Mouse (Mus musculus) granulocyte monocyte progenitor cell, adult 5-6 weeks (primary cell): ENCODE measurements around the gene Cdc42ep1. TPM values are rescaled to one million over a fixed set of nuclear protein-coding genes. Genes with fewer than 3 reads are reported as not detected.

Experiments used
- total RNA-seq, 2 experiments: library from RNA; stranded (forward) in 1 of 2; stranded (reverse) in 1 of 2; fragments of 200-712, 200-1000 nt in 1 of 2; fragments of >200 nt in 1 of 2; fragmentation: Nextera tagmentation in 1 of 2; gene quantifications; 2 replicates each; pipeline ENCODE4 v1.2.3; 2014 to 2017

Cdc42ep1 gene
- total RNA-seq, 2 experiments from 2014 or later = not detected

Other genes starting within 250 kb of the Cdc42ep1 start
- 62.3 and 66.3 TPM in 2 replicates for gene Cyth4, start 245.6 kb upstream of the Cdc42ep1 start, total RNA-seq (2014; fragmentation: Nextera tagmentation)
- 46.0 and 60.5 TPM in 2 replicates for gene Cyth4, start 245.6 kb upstream of the Cdc42ep1 start, total RNA-seq (2017)
- gene Elfn2, start 123.9 kb upstream of the Cdc42ep1 start, total RNA-seq (2014; fragmentation: Nextera tagmentation) = not detected in 2 replicates
- not detected in 2 replicates for gene Elfn2, start 123.9 kb upstream of the Cdc42ep1 start, total RNA-seq (2017)
- 31.2 and 34.9 TPM in 2 replicates for gene Mfng, start 69.1 kb upstream of the Cdc42ep1 start, total RNA-seq (2014; fragmentation: Nextera tagmentation)
- 4.5 and 8.2 TPM in 2 replicates for gene Mfng, start 69.1 kb upstream of the Cdc42ep1 start, total RNA-seq (2017)
- gene Card10, start 39.6 kb upstream of the Cdc42ep1 start, total RNA-seq (2014; fragmentation: Nextera tagmentation) = not detected in 2 replicates
- gene Card10, start 39.6 kb upstream of the Cdc42ep1 start, total RNA-seq (2017) = 0.22 TPM in 1 of 2 replicates, not detected in the other
- not detected in 2 replicates for gene Lgals2, start 12.9 kb downstream of the Cdc42ep1 start, total RNA-seq (2014; fragmentation: Nextera tagmentation)
- not detected in 2 replicates for gene Lgals2, start 12.9 kb downstream of the Cdc42ep1 start, total RNA-seq (2017)
- 46.3 and 48.6 TPM in 2 replicates for gene Gga1, start 34.6 kb downstream of the Cdc42ep1 start, total RNA-seq (2014; fragmentation: Nextera tagmentation)
- gene Gga1, start 34.6 kb downstream of the Cdc42ep1 start, total RNA-seq (2017) = 13.9 and 17.6 TPM in 2 replicates
- gene Gm49510, start 57.0 kb downstream of the Cdc42ep1 start, total RNA-seq (2014; fragmentation: Nextera tagmentation) = not detected in 2 replicates
- 1.1 TPM in 1 of 2 replicates, not detected in the other for gene Gm49510, start 57.0 kb downstream of the Cdc42ep1 start, total RNA-seq (2017)
- gene Sh3bp1, start 57.1 kb downstream of the Cdc42ep1 start, total RNA-seq (2014; fragmentation: Nextera tagmentation) = 58.0 and 70.8 TPM in 2 replicates
- 19.3 and 29.4 TPM in 2 replicates for gene Sh3bp1, start 57.1 kb downstream of the Cdc42ep1 start, total RNA-seq (2017)
- 10.6 and 19.8 TPM in 2 replicates for gene Pdxp, start 71.3 kb downstream of the Cdc42ep1 start, total RNA-seq (2014; fragmentation: Nextera tagmentation)
- gene Pdxp, start 71.3 kb downstream of the Cdc42ep1 start, total RNA-seq (2017) = 4.0 and 6.4 TPM in 2 replicates
- 677 and 745 TPM in 2 replicates for gene Lgals1, start 84.1 kb downstream of the Cdc42ep1 start, total RNA-seq (2014; fragmentation: Nextera tagmentation)
- gene Lgals1, start 84.1 kb downstream of the Cdc42ep1 start, total RNA-seq (2017) = 746 and 991 TPM in 2 replicates
- 34.4 and 60.8 TPM in 2 replicates for gene Nol12, start 92.3 kb downstream of the Cdc42ep1 start, total RNA-seq (2014; fragmentation: Nextera tagmentation)
- 20.1 and 30.7 TPM in 2 replicates for gene Nol12, start 92.3 kb downstream of the Cdc42ep1 start, total RNA-seq (2017)
- 44.7 and 55.4 TPM in 2 replicates for gene Triobp, start 105.1 kb downstream of the Cdc42ep1 start, total RNA-seq (2014; fragmentation: Nextera tagmentation)
- 20.6 and 32.3 TPM in 2 replicates for gene Triobp, start 105.1 kb downstream of the Cdc42ep1 start, total RNA-seq (2017)
- 10.6 and 17.0 TPM in 2 replicates for gene H1f0, start 185.8 kb downstream of the Cdc42ep1 start, total RNA-seq (2014; fragmentation: Nextera tagmentation)
- gene H1f0, start 185.8 kb downstream of the Cdc42ep1 start, total RNA-seq (2017) = 19.6 and 24.4 TPM in 2 replicates
- 0.73 TPM in 1 of 2 replicates, not detected in the other for gene Galr3, start 199.3 kb downstream of the Cdc42ep1 start, total RNA-seq (2014; fragmentation: Nextera tagmentation)
- 0.65 and 2.1 TPM in 2 replicates for gene Galr3, start 199.3 kb downstream of the Cdc42ep1 start, total RNA-seq (2017)
- 14.5 and 21.9 TPM in 2 replicates for gene Ankrd54, start 220.3 kb downstream of the Cdc42ep1 start, total RNA-seq (2014; fragmentation: Nextera tagmentation)
- 14.0 and 20.8 TPM in 2 replicates for gene Ankrd54, start 220.3 kb downstream of the Cdc42ep1 start, total RNA-seq (2017)
- 228 and 235 TPM in 2 replicates for gene Eif3l, start 232.6 kb downstream of the Cdc42ep1 start, total RNA-seq (2014; fragmentation: Nextera tagmentation)
- 310 and 312 TPM in 2 replicates for gene Eif3l, start 232.6 kb downstream of the Cdc42ep1 start, total RNA-seq (2017)